Mouse (Mus musculus) heart, postnatal 0 days (tissue): ENCODE data around the gene Gm49510. TPM values are rescaled to one million over a fixed set of nuclear protein-coding genes. Genes with fewer than 3 reads are reported as not detected.

Experiments used
- ATAC-seq: fragments of 200-750 bp; cut with Nextera tagmentation; 2 replicates; pipeline ENCODE4 v1.8.0; 2017; ENCODE audit warnings: low read depth, moderate number of reproducible peaks, moderate library complexity; ENCODE audit not compliant: insufficient read depth
- DNase-seq: peaks from one replicate; pipeline ENCODE4 v3.0.0-alpha.2; 2016; ENCODE audit warnings: low spot score
- H3K27ac ChIP-seq: fragments of 300-500 bp; sonication (generic); 2 replicates; pipeline ENCODE4 v1.5.1; 2014; ENCODE audit warnings: low read depth, mild to moderate bottlenecking
- H3K27me3 ChIP-seq: fragments of 300-500 bp; sonication (generic); 2 replicates; pipeline ENCODE4 v1.6.1; 2014; ENCODE audit warnings: low read length, mixed read lengths; ENCODE audit not compliant: control insufficient read depth, insufficient read depth
- H3K36me3 ChIP-seq: fragments of 300-500 bp; sonication (generic); replicated peaks from 2 replicates; pipeline ENCODE4 v1.6.1; 2014; ENCODE audit warnings: low read length, mixed read lengths; ENCODE audit not compliant: control insufficient read depth, insufficient read depth
- H3K4me1 ChIP-seq: fragments of 300-500 bp; sonication (generic); 2 replicates; pipeline ENCODE4 v1.6.1; 2014; ENCODE audit warnings: antibody characterized with exemption; ENCODE audit not compliant: control insufficient read depth, insufficient read depth
- H3K4me2 ChIP-seq: fragments of 300-500 bp; sonication (generic); 2 replicates; pipeline ENCODE4 v1.6.1; 2014; ENCODE audit warnings: low read depth, mild to moderate bottlenecking, low read length, moderate library complexity
- H3K4me3 ChIP-seq: fragments of 300-500 bp; sonication (generic); 2 replicates; pipeline ENCODE4 v1.5.1; 2014; ENCODE audit warnings: low read depth, low read length
- H3K9ac ChIP-seq: fragments of 300-500 bp; sonication (generic); replicated peaks from 2 replicates; pipeline ENCODE4 v1.6.1; 2014; ENCODE audit warnings: low read depth, low read length, mixed read lengths
- H3K9me3 ChIP-seq: fragments of 300-500 bp; sonication (generic); replicated peaks from 2 replicates; pipeline ENCODE4 v1.6.1; 2016; ENCODE audit warnings: low read length; ENCODE audit not compliant: control insufficient read depth
- CTCF ChIP-seq: IDR thresholded peaks from 2 replicates; pipeline ENCODE4 v1.5.1; 2016; ENCODE audit warnings: antibody characterized with exemption, control low read depth, low read depth
- EP300 ChIP-seq: IDR thresholded peaks from 2 replicates; pipeline ENCODE4 v1.6.1; 2016; ENCODE audit warnings: antibody characterized with exemption, low read depth
- WGBS: fragments of 180-500 bp; shearing (Covaris S2); extraction: QIAGEN DNeasy Blood & Tissue Kit; methylation state at CpG from one replicate; pipeline ENCODE4 v1.1.7; 2014; 5-methylcytosine and 5-hydroxymethylcytosine counted together
- polyA plus RNA-seq: library from polyadenylated mRNA; unstranded; fragments of >200 nt; fragmentation: Nextera tagmentation; extraction: Ambion mirVana; gene quantifications from 2 replicates; pipeline ENCODE4 v1.2.1, GENCODE M21; 2015
- total RNA-seq: library from RNA; depleted of rRNA; stranded (reverse); fragments of >200 nt; gene quantifications from 2 replicates; pipeline ENCODE4 v1.2.3, GENCODE M21; 2014; ENCODE audit warnings: low replicate concordance

Gene Gm49510
- total and polyA plus RNA-seq, 2 experiments from 2014 or later, result 0.18 TPM; not detected in 1

GRCm38 (mm10) chr15:78948883-78949282 lies 49.4 kb downstream of the Gm49510 start:
- TF ChIP-seq EP300, result no peak
- no peak for TF ChIP-seq CTCF
- DNase-seq (no peak), ATAC-seq (no peak)
- Histone ChIP-seq H3K36me3 (no peaks in the 10 kb centered on the region), H3K9me3 (no peaks in the 10 kb centered on the region), H3K27ac (no peak overlapping the region), H3K4me3 (no peak overlapping the region), H3K9ac (no peak overlapping the region), H3K4me2 (no peak overlapping the region), H3K27me3 (0 out of 2 replicates have a peak, but pooled peaks cover 5% of the 10 kb centered on the region), H3K4me1 (0 out of 2 replicates have a peak, but pooled peaks cover 3% of the 10 kb centered on the region)
- 96% methylated on average over 3 of the region's 3 CpGs for whole genome bisulfite sequencing

DNA sequence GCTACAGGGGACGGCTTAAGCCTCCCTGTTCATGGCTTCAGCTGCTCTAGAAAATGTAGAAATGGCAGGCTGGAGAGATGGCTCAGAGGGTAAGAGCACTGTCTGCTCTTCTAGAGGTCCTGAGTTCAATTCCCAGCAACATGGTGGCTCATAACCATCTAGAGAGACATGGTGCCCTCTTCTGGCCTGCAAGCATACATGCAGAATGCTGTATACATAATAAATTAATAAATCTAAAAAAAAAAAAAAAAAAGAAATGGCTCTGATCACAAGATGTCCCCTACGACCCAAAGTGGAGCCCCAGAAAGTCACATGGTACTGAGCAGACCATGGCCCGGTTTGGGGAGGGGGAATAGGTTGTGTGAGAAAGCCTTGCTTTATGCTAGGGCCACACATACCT lies 56.2 kb downstream of the Gm49510 start:
- DNase-seq, result no peak
- Histone ChIP-seq H3K27me3 (no peaks in the 10 kb centered on the region), H3K4me3 (no peak overlapping the region), H3K27ac (no peak overlapping the region), H3K4me1 (no peaks in the 10 kb centered on the region), H3K36me3 (no peaks in the 10 kb centered on the region), H3K4me2 (no peak overlapping the region), H3K9ac (no peak overlapping the region), H3K9me3 (no peaks in the 10 kb centered on the region)
- no peak for ATAC-seq
- TF ChIP-seq EP300 (no peak), CTCF (no peak)
- 78% methylated on average over 3 of the region's 3 CpGs for WGBS

DNA sequence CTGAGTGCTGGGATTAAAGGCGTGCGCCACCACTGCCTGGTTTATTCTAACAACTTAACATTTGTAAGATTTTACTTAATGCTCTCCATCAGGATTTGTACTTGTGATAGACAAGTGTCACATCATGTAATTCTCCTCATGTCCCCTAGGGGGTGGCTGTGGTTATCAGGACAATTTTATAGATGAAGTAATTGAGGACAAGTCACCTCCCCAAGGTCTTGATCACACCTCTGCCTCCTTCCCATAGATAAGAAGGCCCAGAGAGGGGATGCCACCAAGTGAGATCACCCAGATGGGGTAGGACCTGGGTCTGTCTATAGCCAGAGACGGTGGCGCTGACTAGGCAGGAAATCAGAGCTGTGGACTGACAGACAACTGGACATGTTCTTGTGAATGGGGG lies 56.9 kb downstream of the Gm49510 start:
- no peak overlapping the region for H3K4me3 ChIP-seq
- H3K27ac ChIP-seq, result no peak overlapping the region
- TF ChIP-seq EP300, result no peak
- TF ChIP-seq CTCF, result peak; percentile 44
- no peak overlapping the region for H3K4me2 ChIP-seq
- ATAC-seq (no peak), DNase-seq (no peak)
- H3K27me3 ChIP-seq, result no peaks in the 10 kb centered on the region
- H3K36me3 ChIP-seq, result no peaks in the 10 kb centered on the region
- no peaks in the 10 kb centered on the region for H3K4me1 ChIP-seq
- no peaks in the 10 kb centered on the region for H3K9me3 ChIP-seq
- WGBS, result 61% methylated on average over 4 of the region's 4 CpGs
- H3K9ac ChIP-seq, result no peak overlapping the region

DNA sequence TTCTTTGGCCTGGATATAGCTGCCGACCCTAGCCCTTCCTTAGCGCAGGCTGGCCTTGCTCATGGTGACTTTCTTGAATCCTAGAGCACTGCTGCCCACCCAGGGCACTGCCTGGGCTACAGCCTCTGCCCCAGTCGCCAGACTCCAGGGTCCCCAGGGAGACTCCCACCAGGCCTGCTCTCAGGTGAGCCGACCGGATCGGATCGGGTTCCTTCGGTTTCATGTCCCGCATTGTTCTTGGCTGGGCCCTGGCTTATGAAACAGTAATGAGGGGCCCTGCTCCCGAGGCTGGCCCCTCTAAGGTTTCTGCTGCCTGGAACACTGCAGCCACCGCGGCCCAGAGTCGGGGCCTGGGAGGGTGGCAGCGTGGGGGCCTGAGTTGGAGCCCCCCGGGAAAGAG lies 57.6 kb downstream of the Gm49510 start:
- Histone ChIP-seq H3K27ac (no peak overlapping the region), H3K9me3 (no peaks in the 10 kb centered on the region), H3K4me1 (no peaks in the 10 kb centered on the region), H3K27me3 (no peaks in the 10 kb centered on the region), H3K4me3 (no peak overlapping the region), H3K36me3 (no peaks in the 10 kb centered on the region; the same call in 1 of the 2 replicates), H3K4me2 (no peak overlapping the region), H3K9ac (no peak overlapping the region)
- WGBS, result 58% methylated on average over 15 of the region's 15 CpGs
- ATAC-seq (no peak), DNase-seq (no peak)
- no peak for TF ChIP-seq CTCF
- TF ChIP-seq EP300, result no peak

- no peak for TF ChIP-seq EP300
- TF ChIP-seq CTCF, result no peak
- Histone ChIP-seq H3K27me3 (no peaks in the 10 kb centered on the region), H3K4me3 (no peak overlapping the region), H3K9ac (no peak overlapping the region), H3K9me3 (no peaks in the 10 kb centered on the region), H3K36me3 (no peaks in the 10 kb centered on the region; the same call in 1 of the 2 replicates), H3K4me2 (no peak overlapping the region), H3K4me1 (no peaks in the 10 kb centered on the region), H3K27ac (no peak overlapping the region)
- DNase-seq (no peak), ATAC-seq (no peak)
- WGBS, result 79% methylated on average over 11 of the region's 11 CpGs
Measured at GRCm38 (mm10) chr15:78959537-78959936, 60.1 kb downstream of the Gm49510 start.

DNA sequence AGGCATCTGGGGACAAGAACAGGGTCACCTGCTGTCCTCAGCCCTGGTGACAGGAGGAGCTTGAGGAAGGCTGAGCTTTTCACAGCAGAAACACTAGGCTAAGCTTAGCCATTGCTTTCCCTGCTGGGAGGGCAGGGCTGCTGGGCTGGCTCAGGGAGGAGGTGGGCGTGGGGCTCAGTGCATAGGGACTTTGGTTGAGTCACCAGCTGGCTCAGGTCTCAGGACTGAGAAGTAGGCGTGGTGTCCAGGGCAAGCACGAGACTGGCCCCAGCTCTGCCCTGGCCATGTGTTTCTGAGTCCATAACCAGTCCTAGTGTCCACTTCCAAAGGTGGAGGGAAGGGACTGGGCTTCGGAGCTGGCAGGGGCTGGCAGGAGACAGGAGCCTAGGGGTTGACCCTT lies 60.6 kb downstream of the Gm49510 start:
- no peak overlapping the region for H3K4me3 ChIP-seq
- H3K4me1 ChIP-seq, result no peaks in the 10 kb centered on the region
- WGBS, result 62% methylated on average over 4 of the region's 4 CpGs
- ATAC-seq (no peak), DNase-seq (no peak)
- H3K9ac ChIP-seq, result no peak overlapping the region
- H3K27ac ChIP-seq, result no peak overlapping the region
- no peaks in the 10 kb centered on the region for H3K27me3 ChIP-seq
- H3K4me2 ChIP-seq, result no peak overlapping the region
- H3K9me3 ChIP-seq, result no peaks in the 10 kb centered on the region
- no peak for TF ChIP-seq EP300
- no peak for TF ChIP-seq CTCF
- no peaks in the 10 kb centered on the region; the same call in 1 of the 2 replicates for H3K36me3 ChIP-seq
